Comparison of ENCODE assay signal across 10 mouse cellular contexts in genomic region chr7:122575506-122575905, GRCm38 (mm10).
DNase-seq lines count a peak whose midpoint lies in the region; ATAC-seq and TF ChIP-seq lines count a peak whose summit lies in the region.
"Had no signal": no experiment of that assay in that cellular context is flagged by ENCODE, and none has a peak within 500 bp of the region (broad histone marks: within the 10 kb centered on the region; RNA-seq: fewer than 3 reads in every experiment).

No protein-coding gene starts in this region.

- DNase-seq in hindbrain, postnatal 0 days (ENCODE audit: low spot score) = no peak
- DNase-seq in midbrain, embryonic 10.5 days (ENCODE audit: low spot score) = peak; percentile 15
- no peak for DNase-seq in urinary bladder, adult 2 months (ENCODE audit: low spot score)
- no peak for DNase-seq in cerebellum, adult 18-20 months
- DNase-seq: gastrocnemius, postnatal 36 days had no signal

- 40% methylated on average over 8 of the region's 8 CpGs for WGBS in hindbrain, postnatal 0 days
- 45% methylated on average over 8 of the region's 8 CpGs for WGBS in hindbrain, embryonic 13.5 days
- 38% methylated on average over 8 of the region's 8 CpGs for WGBS in midbrain, embryonic 10.5 days
- 21% methylated on average over 8 of the region's 8 CpGs for WGBS in midbrain, embryonic 15.5 days
- WGBS in intestine, embryonic 15.5 days = 39% methylated on average over 8 of the region's 8 CpGs
- 36% methylated on average over 8 of the region's 8 CpGs for WGBS in stomach, embryonic 16.5 days

- 0 out of 2 replicates have a peak, but pooled peaks have one; percentile 61 for ATAC-seq in hindbrain, postnatal 0 days
- no peak for ATAC-seq in hindbrain, embryonic 13.5 days (ENCODE audit: low FRiP score)
- no peak for ATAC-seq in midbrain, embryonic 15.5 days (replicated peaks)
- peak; percentile 72 for ATAC-seq in intestine, embryonic 15.5 days
- ATAC-seq in stomach, embryonic 16.5 days (ENCODE audit: insufficient read depth, low FRiP score) = 0 out of 2 replicates have a peak, but pooled peaks have one; percentile 53

- no peaks in the 10 kb centered on the region for H3K27me3 ChIP-seq in hindbrain, postnatal 0 days (ENCODE audit: insufficient read depth, low read length)
- H3K27me3 ChIP-seq in hindbrain, embryonic 13.5 days = no peaks in the 10 kb centered on the region
- no peaks in the 10 kb centered on the region for H3K27me3 ChIP-seq in midbrain, embryonic 10.5 days (ENCODE audit: low read depth, poor library complexity, severe bottlenecking)
- H3K27me3 ChIP-seq in midbrain, embryonic 15.5 days (replicated peaks) = no peaks in the 10 kb centered on the region
- H3K27me3 ChIP-seq in intestine, embryonic 15.5 days (replicated peaks) = no peaks in the 10 kb centered on the region
- H3K27me3 ChIP-seq in stomach, embryonic 16.5 days (ENCODE audit: control insufficient read depth, insufficient read depth, low read length) = no peaks in the 10 kb centered on the region

- no peaks in the 10 kb centered on the region for H3K9me3 ChIP-seq in hindbrain, postnatal 0 days (ENCODE audit: low read length)
- H3K9me3 ChIP-seq in hindbrain, embryonic 13.5 days = no peaks in the 10 kb centered on the region
- H3K9me3 ChIP-seq in midbrain, embryonic 10.5 days (replicated peaks) = no peaks in the 10 kb centered on the region
- no peaks in the 10 kb centered on the region for H3K9me3 ChIP-seq in midbrain, embryonic 15.5 days
- H3K9me3 ChIP-seq in intestine, embryonic 15.5 days = no peaks in the 10 kb centered on the region
- H3K9me3 ChIP-seq in stomach, embryonic 16.5 days (replicated peaks; ENCODE audit: control insufficient read depth, low read length) = no peaks in the 10 kb centered on the region
- H3K9me3 ChIP-seq: limb, embryonic 10.5 days had no signal

- H3K4me1 ChIP-seq in hindbrain, postnatal 0 days (ENCODE audit: insufficient read depth, low read length) = no peaks in the 10 kb centered on the region
- H3K4me1 ChIP-seq in hindbrain, embryonic 13.5 days (replicated peaks) = no peaks in the 10 kb centered on the region
- peaks cover 6% of the 10 kb centered on the region for H3K4me1 ChIP-seq in midbrain, embryonic 10.5 days
- H3K4me1 ChIP-seq in midbrain, embryonic 15.5 days = no peaks in the 10 kb centered on the region
- no peaks in the 10 kb centered on the region for H3K4me1 ChIP-seq in intestine, embryonic 15.5 days (replicated peaks)
- no peaks in the 10 kb centered on the region for H3K4me1 ChIP-seq in stomach, embryonic 16.5 days (ENCODE audit: control insufficient read depth, insufficient read depth, low read length)
- H3K4me1 ChIP-seq: limb, embryonic 10.5 days had no signal

- no peak overlapping the region for H3K4me3 ChIP-seq in hindbrain, postnatal 0 days (ENCODE audit: low read length)
- no peak overlapping the region for H3K4me3 ChIP-seq in hindbrain, embryonic 13.5 days
- no peak overlapping the region for H3K4me3 ChIP-seq in midbrain, embryonic 10.5 days
- H3K4me3 ChIP-seq in midbrain, embryonic 15.5 days = no peak overlapping the region
- no peak overlapping the region for H3K4me3 ChIP-seq in intestine, embryonic 15.5 days (replicated peaks)
- H3K4me3 ChIP-seq in stomach, embryonic 16.5 days (replicated peaks; ENCODE audit: low read length) = no peak overlapping the region
- H3K4me3 ChIP-seq: limb, embryonic 10.5 days had no signal

- H3K9ac ChIP-seq in hindbrain, postnatal 0 days (replicated peaks; ENCODE audit: low read length) = no peak overlapping the region
- H3K9ac ChIP-seq in hindbrain, embryonic 13.5 days = no peak overlapping the region
- no peak overlapping the region for H3K9ac ChIP-seq in midbrain, embryonic 15.5 days
- H3K9ac ChIP-seq in intestine, embryonic 15.5 days = no peak overlapping the region
- no peak overlapping the region for H3K9ac ChIP-seq in stomach, embryonic 16.5 days (ENCODE audit: low read length)

- no peak overlapping the region for H3K4me2 ChIP-seq in hindbrain, postnatal 0 days (ENCODE audit: low read depth, low read length)
- no peak overlapping the region for H3K4me2 ChIP-seq in hindbrain, embryonic 13.5 days
- no peak overlapping the region for H3K4me2 ChIP-seq in midbrain, embryonic 15.5 days
- no peak overlapping the region for H3K4me2 ChIP-seq in intestine, embryonic 15.5 days (replicated peaks)
- H3K4me2 ChIP-seq in stomach, embryonic 16.5 days (ENCODE audit: low read depth, low read length) = no peak overlapping the region

- TF ChIP-seq CTCF in hindbrain, postnatal 0 days (IDR thresholded peaks at IDR 0.05; ENCODE audit: low read depth) = no peak

- H3K36me3 ChIP-seq in hindbrain, postnatal 0 days (ENCODE audit: insufficient read depth, low read length) = no peaks in the 10 kb centered on the region
- H3K36me3 ChIP-seq in hindbrain, embryonic 13.5 days = no peaks in the 10 kb centered on the region
- no peaks in the 10 kb centered on the region for H3K36me3 ChIP-seq in midbrain, embryonic 10.5 days
- no peaks in the 10 kb centered on the region for H3K36me3 ChIP-seq in midbrain, embryonic 15.5 days (replicated peaks)
- no peaks in the 10 kb centered on the region for H3K36me3 ChIP-seq in intestine, embryonic 15.5 days
- no peaks in the 10 kb centered on the region for H3K36me3 ChIP-seq in stomach, embryonic 16.5 days (ENCODE audit: control insufficient read depth, insufficient read depth, low read length)
- H3K36me3 ChIP-seq: limb, embryonic 10.5 days had no signal

- H3K27ac ChIP-seq in hindbrain, postnatal 0 days = no peak overlapping the region
- H3K27ac ChIP-seq in hindbrain, embryonic 13.5 days = no peak overlapping the region
- H3K27ac ChIP-seq in midbrain, embryonic 10.5 days (replicated peaks) = peak overlapping the region; percentile 46; the same call in 1 of the 2 replicates
- no peak overlapping the region for H3K27ac ChIP-seq in midbrain, embryonic 15.5 days
- H3K27ac ChIP-seq in intestine, embryonic 15.5 days = no peak overlapping the region
- H3K27ac ChIP-seq in stomach, embryonic 16.5 days (ENCODE audit: low read length) = no peak overlapping the region
- H3K27ac ChIP-seq: limb, embryonic 10.5 days had no signal

Comparison
In these comparisons a context has a peak if more than half of its experiments do, and no peak if none do; other contexts are left out.
1. ATAC-seq: peak in hindbrain, postnatal 0 days (single experiment), intestine, embryonic 15.5 days (single experiment) and stomach, embryonic 16.5 days (single experiment); none in hindbrain, embryonic 13.5 days (single experiment) and midbrain, embryonic 15.5 days (single experiment).